11 mouse cellular contexts compared by ENCODE assay signal in the genomic region with DNA sequence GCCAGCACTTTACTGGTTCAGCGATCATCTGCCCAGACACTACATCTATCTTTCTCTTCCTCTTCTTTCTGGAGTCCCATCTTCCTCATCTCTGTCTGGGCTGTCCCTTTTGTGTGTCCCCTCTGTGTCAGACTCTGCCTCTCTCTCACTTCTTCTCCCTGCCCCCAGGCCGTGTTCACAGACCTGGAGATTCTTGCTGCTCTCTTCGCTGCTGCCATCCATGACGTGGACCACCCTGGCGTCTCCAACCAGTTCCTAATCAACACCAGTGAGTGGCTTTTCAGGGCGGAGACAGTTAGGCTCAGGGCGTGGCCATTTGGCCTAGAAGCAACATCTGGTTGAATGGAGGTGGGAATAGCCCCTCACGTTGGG. TPM values are rescaled to one million over a fixed set of nuclear protein-coding genes. Genes with fewer than 3 reads are reported as not detected.
DNase-seq lines count a peak whose midpoint lies in the region; ATAC-seq and TF ChIP-seq lines count a peak whose summit lies in the region.
"Had no signal": no experiment of that assay in that cellular context is flagged by ENCODE, and none has a peak within 500 bp of the region (broad histone marks: within the 10 kb centered on the region; RNA-seq: fewer than 3 reads in every experiment).

No protein-coding gene starts in this region.

- peak; percentile 89 for DNase-seq in CH12.LX (ENCODE audit: extremely low read depth)
- DNase-seq in liver, embryonic 14.5 days (ENCODE audit: low read depth in 3 of 3, low spot score in 3 of 3), result no peak
- no peak for DNase-seq in thymus, adult 18-20 months
- DNase-seq in right cerebral cortex, postnatal 4 days, result no peak
- DNase-seq in testis, postnatal 14 days (ENCODE audit: low spot score), result no peak
- DNase-seq: gastrocnemius, postnatal 14 days had no signal

- no peaks in the 10 kb centered on the region for H3K9me3 ChIP-seq in intestine, embryonic 15.5 days
- H3K9me3 ChIP-seq in intestine, postnatal 0 days (ENCODE audit: control insufficient read depth), result no peaks in the 10 kb centered on the region
- H3K9me3 ChIP-seq in CH12.LX (replicated peaks; ENCODE audit: low read length), result no peaks in the 10 kb centered on the region
- H3K9me3 ChIP-seq in forebrain, embryonic 13.5 days (replicated peaks), result no peaks in the 10 kb centered on the region
- no peaks in the 10 kb centered on the region for H3K9me3 ChIP-seq in liver, embryonic 14.5 days (ENCODE audit: control insufficient read depth, low read length)
- H3K9me3 ChIP-seq: liver, embryonic 15.5 days had no signal

- ATAC-seq in intestine, embryonic 15.5 days, result no peak
- no peak for ATAC-seq in intestine, postnatal 0 days
- ATAC-seq in forebrain, embryonic 13.5 days, result 0 out of 2 replicates have a peak, but pooled peaks have one; percentile 4
- ATAC-seq in liver, embryonic 14.5 days (ENCODE audit: insufficient read depth), result peak; percentile 31; the same call in 1 of the 2 replicates

- no peak overlapping the region for H3K9ac ChIP-seq in intestine, embryonic 15.5 days
- no peak overlapping the region for H3K9ac ChIP-seq in intestine, postnatal 0 days (ENCODE audit: low read depth, low read length)
- no peak overlapping the region for H3K9ac ChIP-seq in CH12.LX (ENCODE audit: insufficient read depth, low read depth)
- no peak overlapping the region for H3K9ac ChIP-seq in forebrain, embryonic 13.5 days
- no peak overlapping the region for H3K9ac ChIP-seq in liver, embryonic 14.5 days (replicated peaks)
- H3K9ac ChIP-seq: liver, embryonic 15.5 days had no signal

- TF ChIP-seq RAD21 in CH12.LX (IDR thresholded peaks at IDR 0.05; ENCODE audit: low read depth, low read length), result no peak

- WGBS in intestine, embryonic 15.5 days, result 36% methylated on average over 8 of the region's 8 CpGs
- 45% methylated on average over 8 of the region's 8 CpGs for WGBS in intestine, postnatal 0 days
- 25% methylated on average over 8 of the region's 8 CpGs for WGBS in forebrain, embryonic 13.5 days
- WGBS in liver, embryonic 14.5 days (ENCODE audit: insufficient replicate concordance), result 39% methylated on average over 8 of the region's 8 CpGs

- H3K27me3 ChIP-seq in intestine, embryonic 15.5 days (replicated peaks), result no peaks in the 10 kb centered on the region
- no peaks in the 10 kb centered on the region for H3K27me3 ChIP-seq in intestine, postnatal 0 days (replicated peaks; ENCODE audit: control insufficient read depth, insufficient read depth, low read length)
- H3K27me3 ChIP-seq in CH12.LX (replicated peaks), result no peaks in the 10 kb centered on the region
- H3K27me3 ChIP-seq in forebrain, embryonic 13.5 days, result no peaks in the 10 kb centered on the region
- H3K27me3 ChIP-seq in liver, embryonic 14.5 days (ENCODE audit: control insufficient read depth, insufficient read depth, low read length), result no peaks in the 10 kb centered on the region
- H3K27me3 ChIP-seq: liver, embryonic 15.5 days had no signal

- TF ChIP-seq POLR2A in CH12.LX (IDR thresholded peaks at IDR 0.05; ENCODE audit: low read depth, low read length), result no peak

- no peaks in the 10 kb centered on the region for H3K79me2 ChIP-seq in CH12.LX (replicated peaks; ENCODE audit: control insufficient read depth, extremely low read depth, insufficient read depth, poor library complexity, severe bottlenecking)

- no peak for TF ChIP-seq CTCF in intestine, postnatal 0 days (IDR thresholded peaks at IDR 0.05; ENCODE audit: low read depth)
- no peak for TF ChIP-seq CTCF in CH12.LX (conservative IDR thresholded peaks at IDR 0.05 in 1 of 2, IDR thresholded peaks at IDR 0.05 in 1 of 2; ENCODE audit: low read depth in 2 of 2, low read length in 2 of 2)
- TF ChIP-seq CTCF in liver, embryonic 14.5 days (IDR thresholded peaks at IDR 0.05; ENCODE audit: low read depth), result no peak

- no peaks in the 10 kb centered on the region for H3K36me3 ChIP-seq in intestine, embryonic 15.5 days
- peaks cover 10% of the 10 kb centered on the region; the same call in 1 of the 2 replicates for H3K36me3 ChIP-seq in intestine, postnatal 0 days (ENCODE audit: control insufficient read depth, insufficient read depth)
- H3K36me3 ChIP-seq in CH12.LX (replicated peaks in 1 of 2; ENCODE audit: control insufficient read depth in 1 of 2, insufficient read depth in 1 of 2, low read length in 1 of 2), result peaks cover 48 to 70% of the 10 kb centered on the region in 2 experiments
- no peaks in the 10 kb centered on the region for H3K36me3 ChIP-seq in forebrain, embryonic 13.5 days (ENCODE audit: poor library complexity, severe bottlenecking)
- H3K36me3 ChIP-seq in liver, embryonic 14.5 days (replicated peaks; ENCODE audit: control insufficient read depth, insufficient read depth, low read depth), result no peaks in the 10 kb centered on the region

- peak; percentile 29; the same call in 1 of the 2 replicates for TF ChIP-seq EP300 in CH12.LX (IDR thresholded peaks at IDR 0.05; ENCODE audit: low read length)
- TF ChIP-seq EP300 in liver, embryonic 14.5 days (IDR thresholded peaks at IDR 0.05; ENCODE audit: low read depth), result no peak

- in situ Hi-C loops in CH12.LX (cut with MboI; ENCODE audit: low pct_ligation_motif_present, low pct_unique_long_range_greater_than_20kb, low sequenced_read_pairs), result no loop called here

- dilution Hi-C loops in CH12.LX (cut with MboI; ENCODE audit: extremely low pct_ligation_motif_present, extremely low pct_unique_long_range_greater_than_20kb, low sequenced_read_pairs), result no loop called here

- H3K4me3 ChIP-seq in intestine, embryonic 15.5 days (replicated peaks), result no peak overlapping the region
- H3K4me3 ChIP-seq in intestine, postnatal 0 days (ENCODE audit: low read depth, low read length), result no peak overlapping the region
- peak overlapping the region in 1 of 3 experiments; percentile 34 for H3K4me3 ChIP-seq in CH12.LX (replicated peaks in 1 of 3; ENCODE audit: low read depth in 2 of 3, low read length in 2 of 3, poor library complexity in 1 of 3)
- H3K4me3 ChIP-seq in forebrain, embryonic 13.5 days, result no peak overlapping the region
- no peak overlapping the region for H3K4me3 ChIP-seq in liver, embryonic 14.5 days (ENCODE audit: insufficient read depth in 1 of 2, low read depth in 2 of 2, low read length in 2 of 2)
- H3K4me3 ChIP-seq: liver, embryonic 15.5 days; myocyte had no signal

- H3K4me2 ChIP-seq in intestine, embryonic 15.5 days (replicated peaks), result peak overlapping the region; percentile 81; the same call in 1 of the 2 replicates
- H3K4me2 ChIP-seq in intestine, postnatal 0 days (replicated peaks; ENCODE audit: low read depth), result no peak overlapping the region
- peak overlapping the region; percentile 5; the same call in 1 of the 2 replicates for H3K4me2 ChIP-seq in CH12.LX (ENCODE audit: insufficient read depth, low read depth, poor library complexity, severe bottlenecking)
- H3K4me2 ChIP-seq in forebrain, embryonic 13.5 days, result peak overlapping the region; percentile 60; the same call in 1 of the 2 replicates
- no peak overlapping the region; the same call in 1 of the 2 replicates for H3K4me2 ChIP-seq in liver, embryonic 14.5 days (ENCODE audit: low read depth)

- peaks cover 7% of the 10 kb centered on the region for H3K4me1 ChIP-seq in intestine, embryonic 15.5 days (replicated peaks)
- no peaks in the 10 kb centered on the region for H3K4me1 ChIP-seq in intestine, postnatal 0 days (replicated peaks; ENCODE audit: control insufficient read depth, insufficient read depth, low read length)
- peaks cover 18 to 66% of the 10 kb centered on the region in 2 experiments for H3K4me1 ChIP-seq in CH12.LX (ENCODE audit: control insufficient read depth in 1 of 2, insufficient read depth in 2 of 2)
- peaks cover 10% of the 10 kb centered on the region; the same call in 1 of the 2 replicates for H3K4me1 ChIP-seq in forebrain, embryonic 13.5 days
- peaks cover 5 to 8% of the 10 kb centered on the region in 2 experiments for H3K4me1 ChIP-seq in liver, embryonic 14.5 days (replicated peaks; ENCODE audit: control insufficient read depth in 2 of 2, insufficient read depth in 2 of 2, low read length in 1 of 2)

- H3K27ac ChIP-seq in intestine, embryonic 15.5 days, result no peak overlapping the region
- no peak overlapping the region for H3K27ac ChIP-seq in intestine, postnatal 0 days (ENCODE audit: low read depth, low read length)
- peak overlapping the region; percentile 78 for H3K27ac ChIP-seq in CH12.LX (ENCODE audit: insufficient read depth, low read depth)
- H3K27ac ChIP-seq in forebrain, embryonic 13.5 days, result no peak overlapping the region
- no peak overlapping the region for H3K27ac ChIP-seq in liver, embryonic 14.5 days
- H3K27ac ChIP-seq: liver, embryonic 15.5 days had no signal

RNA-seq across cellular contexts. Expression of gene Keap1, which starts 35.0 kb away (rescaled TPM):
- polyA plus RNA-seq in intestine, embryonic 15.5 days (2015; fragmentation: Nextera tagmentation; extraction: Ambion mirVana), result 55.8 and 59.8 TPM in 2 replicates
- polyA plus RNA-seq in intestine, postnatal 0 days (2015; fragmentation: Nextera tagmentation; extraction: Ambion mirVana), result 38.3 and 42.4 TPM in 2 replicates
- total RNA-seq in CH12.LX (2012; rRNA removed), result 41.7 and 42.8 TPM in 2 replicates
- 16.2 and 18.4 TPM in 2 replicates for total RNA-seq in CH12.LX (2014; rRNA removed)
- polyA plus RNA-seq in CH12.LX (2012; ENCODE audit: insufficient read length, low read depth), result 30.0 and 31.2 TPM in 2 replicates
- 55.7 and 60.0 TPM in 2 replicates for polyA plus RNA-seq in forebrain, embryonic 13.5 days (2015; fragmentation: Nextera tagmentation; extraction: Ambion mirVana)
- polyA plus RNA-seq in liver, embryonic 14.5 days (2012; rRNA removed), result 15.1 and 15.8 TPM in 2 replicates
- polyA plus RNA-seq in liver, embryonic 14.5 days (2014; fragmentation: Nextera tagmentation; extraction: Ambion mirVana), result 15.6 and 16.4 TPM in 2 replicates

RNA-seq across cellular contexts. Expression of gene Pde4a, which starts 38.6 kb away (rescaled TPM):
- 6.0 and 6.8 TPM in 2 replicates for polyA plus RNA-seq in intestine, embryonic 15.5 days (2015; fragmentation: Nextera tagmentation; extraction: Ambion mirVana)
- 2.8 and 3.5 TPM in 2 replicates for polyA plus RNA-seq in intestine, postnatal 0 days (2015; fragmentation: Nextera tagmentation; extraction: Ambion mirVana)
- 4.1 and 4.8 TPM in 2 replicates for total RNA-seq in CH12.LX (2012; rRNA removed)
- total RNA-seq in CH12.LX (2014; rRNA removed), result 1.2 and 1.7 TPM in 2 replicates
- polyA plus RNA-seq in CH12.LX (2012; ENCODE audit: insufficient read length, low read depth), result 7.2 and 7.6 TPM in 2 replicates
- 15.7 TPM in 2 replicates for polyA plus RNA-seq in forebrain, embryonic 13.5 days (2015; fragmentation: Nextera tagmentation; extraction: Ambion mirVana)
- polyA plus RNA-seq in liver, embryonic 14.5 days (2012; rRNA removed), result 1.3 and 1.4 TPM in 2 replicates
- 1.1 and 1.4 TPM in 2 replicates for polyA plus RNA-seq in liver, embryonic 14.5 days (2014; fragmentation: Nextera tagmentation; extraction: Ambion mirVana)

RNA-seq across cellular contexts. Expression of gene S1pr5, which starts 44.1 kb away (rescaled TPM):
- polyA plus RNA-seq in intestine, embryonic 15.5 days (2015; fragmentation: Nextera tagmentation; extraction: Ambion mirVana), result not detected in 2 replicates
- not detected in 2 replicates for polyA plus RNA-seq in intestine, postnatal 0 days (2015; fragmentation: Nextera tagmentation; extraction: Ambion mirVana)
- total RNA-seq in CH12.LX (2012; rRNA removed) (not detected in 2 replicates), CH12.LX (2014; rRNA removed) (not detected in 2 replicates)
- not detected in 2 replicates for polyA plus RNA-seq in CH12.LX (2012; ENCODE audit: insufficient read length, low read depth)
- polyA plus RNA-seq in forebrain, embryonic 13.5 days (2015; fragmentation: Nextera tagmentation; extraction: Ambion mirVana), result 0.37 and 0.55 TPM in 2 replicates
- polyA plus RNA-seq in liver, embryonic 14.5 days (2012; rRNA removed), result 0.06 TPM in 2 replicates
- polyA plus RNA-seq in liver, embryonic 14.5 days (2014; fragmentation: Nextera tagmentation; extraction: Ambion mirVana), result 0.09 and 0.10 TPM in 2 replicates

RNA-seq across cellular contexts. Expression of gene Cdc37, which starts 54.4 kb away (rescaled TPM):
- polyA plus RNA-seq in intestine, embryonic 15.5 days (2015; fragmentation: Nextera tagmentation; extraction: Ambion mirVana), result 276 and 280 TPM in 2 replicates
- polyA plus RNA-seq in intestine, postnatal 0 days (2015; fragmentation: Nextera tagmentation; extraction: Ambion mirVana), result 113 and 115 TPM in 2 replicates
- total RNA-seq in CH12.LX (2012; rRNA removed), result 227 and 230 TPM in 2 replicates
- total RNA-seq in CH12.LX (2014; rRNA removed), result 84.1 and 87.2 TPM in 2 replicates
- 447 and 532 TPM in 2 replicates for polyA plus RNA-seq in CH12.LX (2012; ENCODE audit: insufficient read length, low read depth)
- polyA plus RNA-seq in forebrain, embryonic 13.5 days (2015; fragmentation: Nextera tagmentation; extraction: Ambion mirVana), result 229 and 232 TPM in 2 replicates
- polyA plus RNA-seq in liver, embryonic 14.5 days (2012; rRNA removed), result 36.8 and 123 TPM in 2 replicates
- polyA plus RNA-seq in liver, embryonic 14.5 days (2014; fragmentation: Nextera tagmentation; extraction: Ambion mirVana), result 118 and 129 TPM in 2 replicates

Comparison
In these comparisons a context has a peak if more than half of its experiments do, and no peak if none do; other contexts are left out.
1. H3K4me2 ChIP-seq: peak in intestine, embryonic 15.5 days (single experiment), CH12.LX (single experiment) and forebrain, embryonic 13.5 days (single experiment); none in intestine, postnatal 0 days (single experiment) and liver, embryonic 14.5 days (single experiment).
2. ATAC-seq: peak in forebrain, embryonic 13.5 days (single experiment) and liver, embryonic 14.5 days (single experiment); none in intestine, embryonic 15.5 days (single experiment) and intestine, postnatal 0 days (single experiment).